Mouse (Mus musculus) thymus, postnatal 14 days (tissue): ENCODE measurements around the gene Tmem14c.

Experiments used
- DNase-seq: peaks from one replicate; pipeline ENCODE4 v3.0.0; 2021

The Tmem14c gene

GRCm38 (mm10) chr13:41008946-41009345 is 7.1 kb upstream of the Tmem14c start:
- no peak for DNase-seq

- DNase-seq: no peak
Measured at GRCm38 (mm10) chr13:41016797-41017405, 809 bp downstream of the Tmem14c start.

- no peak for DNase-seq
Measured at GRCm38 (mm10) chr13:41017832-41018231, 1.7 kb downstream of the Tmem14c start.

GRCm38 (mm10) chr13:41018236-41018635 is 2.1 kb downstream of the Tmem14c start:
- DNase-seq: no peak

GRCm38 (mm10) chr13:41018756-41019591 is 2.9 kb downstream of the Tmem14c start:
- no peak for DNase-seq

GRCm38 (mm10) chr13:41020494-41020893 is 4.4 kb downstream of the Tmem14c start:
- DNase-seq: no peak

- DNase-seq: no peak
Measured at GRCm38 (mm10) chr13:41021607-41022006, 5.5 kb downstream of the Tmem14c start.

DNA sequence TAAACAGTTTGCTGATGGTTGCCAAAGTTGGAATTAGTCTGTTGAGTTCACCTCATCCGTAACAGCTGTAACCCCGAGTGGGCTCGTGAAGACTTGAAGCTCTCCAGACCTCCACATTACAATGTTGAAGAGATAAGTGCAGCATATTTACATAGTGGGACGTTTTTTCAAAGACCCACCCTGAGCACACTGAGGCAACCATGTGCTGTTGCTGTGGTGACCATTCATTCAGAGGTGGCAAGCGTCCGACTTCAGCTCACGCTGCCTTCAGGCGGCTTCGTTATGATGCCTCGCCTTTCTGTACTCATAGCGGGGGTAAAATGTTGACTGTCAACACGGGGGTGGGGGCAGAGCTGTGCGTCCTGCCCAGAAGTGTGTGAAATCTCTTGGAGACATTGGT is 6.0 kb downstream of the Tmem14c start:
- DNase-seq: no peak

GRCm38 (mm10) chr13:41030098-41030497 is 14.0 kb downstream of the Tmem14c start:
- no peak for DNase-seq

DNA sequence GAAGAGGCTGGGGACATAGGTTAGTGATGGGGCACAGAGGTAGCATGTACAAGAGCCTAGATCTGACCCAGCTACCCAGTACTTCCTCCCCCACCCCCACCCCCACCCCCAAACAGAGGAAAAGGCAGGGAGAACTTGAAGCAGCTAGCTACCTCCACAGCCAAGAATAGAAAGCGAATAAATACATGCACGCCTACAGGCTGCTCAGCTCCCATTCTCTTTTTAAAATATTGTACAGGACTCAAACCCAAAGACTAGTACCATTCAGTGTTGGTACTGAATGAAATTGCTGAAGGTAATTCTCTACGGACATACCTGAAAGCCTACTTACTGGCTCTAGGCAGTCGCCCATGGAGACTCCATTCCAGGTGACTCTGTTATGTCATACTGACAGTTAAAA is 26.4 kb downstream of the Tmem14c start:
- no peak for DNase-seq

DNA sequence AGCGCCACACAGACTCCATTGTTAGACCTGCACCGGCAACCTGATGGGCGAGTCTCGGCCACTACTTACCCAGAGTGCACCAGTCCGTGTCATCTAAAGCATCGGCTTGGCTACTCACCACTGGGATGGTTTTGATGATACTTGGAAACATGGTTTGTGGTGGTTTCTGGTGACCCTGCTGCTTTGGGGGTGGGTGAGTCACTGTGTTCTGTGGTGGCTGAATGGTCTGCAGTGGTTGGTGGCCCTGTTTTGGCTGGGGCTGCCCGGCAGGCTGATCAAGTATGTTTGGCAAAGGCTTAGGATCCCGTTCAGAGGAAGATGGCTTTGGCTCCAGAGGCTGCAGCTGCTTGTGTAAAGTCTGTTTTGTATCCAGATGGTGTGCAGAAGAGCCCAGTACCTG is 29.8 kb downstream of the Tmem14c start:
- no peak for DNase-seq

- no peak for DNase-seq
Measured at GRCm38 (mm10) chr13:41047280-41047679, 31.2 kb downstream of the Tmem14c start.

DNA sequence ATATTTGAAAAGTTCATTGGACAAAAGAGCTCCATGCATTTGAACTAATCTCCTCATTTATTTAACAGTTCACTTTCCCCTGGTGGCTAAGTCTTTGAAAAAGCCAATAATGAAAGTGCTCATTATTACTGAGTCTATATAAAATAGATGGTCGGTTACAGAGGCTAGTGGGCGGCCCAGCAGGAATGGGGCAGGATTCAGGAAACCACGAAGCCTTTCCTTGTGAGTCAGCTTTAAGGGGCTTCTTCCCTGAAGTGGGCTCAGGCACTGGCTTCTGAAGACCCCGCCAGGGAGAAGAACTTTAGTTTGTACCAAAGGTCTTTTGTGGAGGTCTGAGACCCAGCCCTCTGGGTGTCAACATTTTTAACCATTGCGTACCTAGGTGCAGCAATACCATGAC is 35.9 kb downstream of the Tmem14c start:
- DNase-seq: no peak

DNA sequence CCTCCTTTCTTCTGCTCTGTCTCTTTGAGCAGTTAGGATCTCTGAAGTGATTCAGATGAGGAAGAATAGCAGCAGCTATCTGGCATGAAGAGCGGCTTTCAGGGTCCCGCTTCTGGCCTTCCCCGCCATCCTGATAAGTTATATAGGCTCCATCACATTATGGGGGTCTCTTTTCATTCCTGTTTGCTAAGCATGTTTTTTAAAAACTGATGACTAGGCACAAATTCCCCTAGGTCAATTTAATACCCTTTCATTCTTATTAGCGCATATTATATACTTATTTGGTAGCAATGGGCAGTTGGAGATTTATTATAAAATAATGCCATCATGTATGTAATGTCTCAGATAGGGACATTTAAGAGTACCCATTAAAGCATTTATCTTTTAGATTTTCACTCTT is 51.5 kb downstream of the Tmem14c start:
- no peak for DNase-seq

- DNase-seq: no peak
Measured at GRCm38 (mm10) chr13:41071617-41072016, 55.5 kb downstream of the Tmem14c start.
